In the genomic region with DNA sequence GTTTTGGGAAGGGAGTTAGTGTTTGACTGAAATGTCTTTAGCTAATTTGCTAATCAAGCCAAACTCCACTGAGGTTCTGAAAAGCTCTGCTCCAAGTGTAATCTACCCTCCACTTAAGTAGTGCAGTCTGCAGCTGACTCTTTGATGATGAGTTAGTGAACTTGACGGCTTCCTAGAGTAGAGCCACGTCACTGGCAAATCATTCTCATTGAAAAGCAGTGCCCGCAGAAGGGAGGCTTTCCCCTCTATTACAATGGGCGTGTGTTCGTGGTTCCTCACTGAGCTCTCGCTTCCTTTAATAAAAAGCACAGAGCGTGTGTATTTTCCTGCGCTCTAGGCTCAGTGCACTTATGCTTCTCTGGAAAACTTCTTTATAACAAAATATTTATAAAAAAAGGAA, we compare ENCODE assay signal across 25 mouse cellular contexts.
DNase-seq lines count a peak whose midpoint lies in the region; ATAC-seq lines count a peak whose summit lies in the region.
"Had no signal": no experiment of that assay in that cellular context is flagged by ENCODE, and none has a peak within 500 bp of the region (broad histone marks: within the 10 kb centered on the region; RNA-seq: fewer than 3 reads in every experiment).

No protein-coding gene starts in this region.

- WGBS in heart, embryonic 12.5 days, result 63% methylated on average over 8 of the region's 8 CpGs

- no peaks in the 10 kb centered on the region for H3K27me3 ChIP-seq in heart, embryonic 12.5 days (replicated peaks)
- H3K27me3 ChIP-seq: embryonic facial prominence, embryonic 13.5 days; forebrain, embryonic 15.5 days; heart, embryonic 13.5 days; stomach, embryonic 15.5 days had no signal

- no peak for ATAC-seq in heart, embryonic 12.5 days (ENCODE audit: insufficient number of reproducible peaks, low FRiP score)
- peak; percentile 70 for ATAC-seq in inflammation-experienced regulatory T-cells, adult 6 months
- ATAC-seq: forebrain, embryonic 15.5 days; hindbrain, postnatal 0 days; liver, postnatal 0 days had no signal

- no peak overlapping the region for H3K9ac ChIP-seq in heart, embryonic 12.5 days
- H3K9ac ChIP-seq: embryonic facial prominence, embryonic 13.5 days; forebrain, embryonic 15.5 days; heart, embryonic 13.5 days; liver, postnatal 0 days; stomach, embryonic 15.5 days had no signal

- no peaks in the 10 kb centered on the region for H3K36me3 ChIP-seq in heart, embryonic 12.5 days
- H3K36me3 ChIP-seq: embryonic facial prominence, embryonic 13.5 days; forebrain, embryonic 15.5 days; heart, embryonic 13.5 days; stomach, embryonic 15.5 days had no signal

- H3K4me1 ChIP-seq in heart, embryonic 12.5 days (replicated peaks), result peaks cover 40% of the 10 kb centered on the region

- no peak overlapping the region for H3K4me2 ChIP-seq in heart, embryonic 12.5 days
- H3K4me2 ChIP-seq: embryonic facial prominence, embryonic 13.5 days; forebrain, embryonic 15.5 days; heart, embryonic 13.5 days; midbrain, embryonic 11.5 days; stomach, embryonic 15.5 days had no signal

- DNase-seq in heart, adult 11 months, result peak; percentile 46
- DNase-seq in Muller cell, postnatal 12 days (ENCODE audit: inconsistent ontology term), result peak; percentile 70
- no peak for DNase-seq in kidney, adult 9 months
- DNase-seq in adrenal gland, postnatal 10 days, result no peak
- DNase-seq in spleen, adult 12 weeks (ENCODE audit: low spot score), result no peak
- DNase-seq: cerebellum, adult 18-20 months; cerebellum, postnatal 25 days; gastrocnemius, postnatal 14 days; heart, adult 18-20 months; heart, postnatal 14 days; kidney, adult 11 months; kidney, postnatal 14 days; layer of hippocampus, postnatal 36 days; liver, postnatal 0 days; lung, postnatal 10 days; right cerebral cortex, postnatal 25 days; thymus, adult 18-20 months had no signal

- no peaks in the 10 kb centered on the region for H3K9me3 ChIP-seq in heart, embryonic 12.5 days (replicated peaks)
- H3K9me3 ChIP-seq: embryonic facial prominence, embryonic 13.5 days; forebrain, embryonic 15.5 days; heart, embryonic 13.5 days; stomach, embryonic 15.5 days had no signal

- H3K4me3 ChIP-seq in heart, embryonic 12.5 days, result no peak overlapping the region
- H3K4me3 ChIP-seq: embryonic facial prominence, embryonic 13.5 days; forebrain, embryonic 15.5 days; heart, embryonic 13.5 days; stomach, embryonic 15.5 days had no signal

- H3K27ac ChIP-seq in heart, embryonic 12.5 days (ENCODE audit: poor library complexity, severe bottlenecking), result no peak overlapping the region
- H3K27ac ChIP-seq: embryonic facial prominence, embryonic 13.5 days; forebrain, embryonic 15.5 days; heart, embryonic 13.5 days; hindbrain, postnatal 0 days; stomach, embryonic 15.5 days had no signal

Comparison
In these comparisons a context has a peak if more than half of its experiments do, and no peak if none do; other contexts are left out.
1. DNase-seq: peak in heart, adult 11 months (single experiment) and Muller cell, postnatal 12 days (single experiment); none in kidney, adult 9 months (single experiment), adrenal gland, postnatal 10 days (single experiment) and spleen, adult 12 weeks (single experiment).